Mouse (Mus musculus) kidney, adult 11 months (tissue): Measurements from ENCODE around the gene Cct8.
A peak's percentile ranks its signal among the peaks of the same experiment; 100 is the strongest.
"Not testable (repeated sequence)": the region's sequence is repeated elsewhere in the genome, so short reads cannot be mapped to it uniquely, and the experiment has no call there.

Experiments used
- DNase-seq: peaks from one replicate; pipeline ENCODE4 v3.0.0; 2022

Gene Cct8

DNA sequence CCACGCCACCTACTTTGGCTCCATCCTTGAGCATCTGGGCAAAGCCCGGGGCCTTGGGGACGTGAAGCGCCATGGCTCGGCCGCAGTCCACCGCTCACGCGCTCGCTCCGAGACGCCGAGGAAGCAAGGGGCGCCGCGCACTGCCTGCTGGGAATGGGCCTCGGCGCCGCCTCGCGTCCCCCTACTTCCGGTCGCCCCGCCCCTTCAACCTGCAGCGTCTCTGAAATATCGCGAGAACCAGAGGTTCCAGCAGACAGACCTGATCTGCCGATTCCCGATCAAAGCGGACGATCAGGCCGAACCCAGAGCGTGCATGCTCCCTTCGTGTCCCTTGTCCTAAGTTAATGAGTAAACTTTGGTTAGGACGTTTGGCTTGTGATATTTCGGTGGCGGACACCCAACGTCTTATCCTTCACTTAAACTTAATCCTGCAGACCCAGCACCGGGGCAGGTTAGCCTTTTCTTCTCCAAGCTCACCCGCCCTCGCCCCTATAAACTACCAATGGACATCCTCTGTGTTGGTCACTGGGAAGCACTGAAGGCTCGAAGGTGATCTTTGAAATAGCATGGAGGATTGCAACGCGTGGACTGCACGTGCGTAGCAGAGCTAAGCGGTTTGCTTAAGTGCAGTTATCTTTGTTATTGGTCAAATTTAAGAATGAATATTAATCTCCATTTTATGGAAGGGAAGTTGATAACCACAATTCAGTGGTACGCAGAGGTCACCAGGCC is at the start of gene Cct8:
Cct8 (minus strand) TSS at position 158 of the 732 bp plus-strand sequence.
- DNase-seq = peak; percentile 97

DNA sequence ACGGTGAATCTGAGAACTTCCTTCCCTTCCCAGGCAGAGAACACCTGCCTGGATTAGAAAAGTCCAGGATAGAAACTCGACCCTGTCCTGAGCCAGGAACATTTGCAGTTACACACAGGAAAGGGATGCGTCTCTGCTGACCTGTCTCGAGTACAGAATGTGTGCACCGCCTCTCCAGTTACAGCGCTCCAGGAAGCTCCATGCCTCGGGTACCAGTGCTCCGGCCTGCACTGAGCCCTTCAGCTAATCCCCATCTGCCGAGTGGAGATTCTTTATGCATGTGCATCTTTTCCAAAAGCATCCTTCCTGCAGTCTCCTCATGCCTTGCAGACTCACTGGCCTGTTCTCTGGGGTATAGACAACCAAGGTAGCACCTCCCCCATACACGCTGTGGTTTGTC is 33.1 kb upstream of the Cct8 start:
- no peak for DNase-seq

DNA sequence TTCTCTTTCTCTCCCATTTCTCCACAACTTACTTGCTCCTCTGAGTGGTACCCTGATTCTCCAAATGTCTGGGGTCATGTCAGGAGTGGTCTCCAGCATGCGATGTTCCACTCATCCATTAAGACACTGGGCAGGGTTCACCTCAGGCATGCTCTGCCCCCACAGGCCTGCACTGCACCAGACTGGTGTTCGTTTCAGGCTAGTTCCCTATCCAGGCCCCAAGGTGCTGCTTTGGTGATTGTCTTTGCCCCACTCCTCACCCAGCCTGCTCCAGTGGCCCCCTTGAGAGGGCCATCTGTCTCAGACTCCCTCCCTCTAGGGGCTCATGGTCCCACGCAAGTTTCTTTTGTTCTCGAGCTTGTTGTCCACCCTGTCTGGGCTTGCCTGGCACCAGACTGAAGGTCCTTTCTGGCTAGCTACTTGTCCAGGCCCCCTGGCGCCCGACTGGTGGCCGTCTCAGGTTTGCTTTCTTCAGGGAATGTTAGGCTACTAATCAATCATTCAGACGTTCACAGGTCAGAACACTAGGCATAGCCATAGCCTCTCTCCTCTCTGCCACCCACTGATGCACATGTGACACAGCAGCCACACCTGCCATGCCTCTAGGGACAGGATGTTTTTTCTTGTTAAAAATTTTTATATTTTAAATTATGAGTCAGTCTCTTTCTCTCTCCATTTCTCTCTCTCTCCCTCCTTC is 32.0 kb upstream of the Cct8 start:
- no peak for DNase-seq

GRCm38 (mm10) chr16:87524228-87524627 is 28.6 kb upstream of the Cct8 start:
- DNase-seq = no peak

- no peak for DNase-seq
Observed at GRCm38 (mm10) chr16:87512331-87512730, 16.7 kb upstream of the Cct8 start.

- no peak for DNase-seq
Observed at GRCm38 (mm10) chr16:87511706-87512105, 16.0 kb upstream of the Cct8 start.

DNA sequence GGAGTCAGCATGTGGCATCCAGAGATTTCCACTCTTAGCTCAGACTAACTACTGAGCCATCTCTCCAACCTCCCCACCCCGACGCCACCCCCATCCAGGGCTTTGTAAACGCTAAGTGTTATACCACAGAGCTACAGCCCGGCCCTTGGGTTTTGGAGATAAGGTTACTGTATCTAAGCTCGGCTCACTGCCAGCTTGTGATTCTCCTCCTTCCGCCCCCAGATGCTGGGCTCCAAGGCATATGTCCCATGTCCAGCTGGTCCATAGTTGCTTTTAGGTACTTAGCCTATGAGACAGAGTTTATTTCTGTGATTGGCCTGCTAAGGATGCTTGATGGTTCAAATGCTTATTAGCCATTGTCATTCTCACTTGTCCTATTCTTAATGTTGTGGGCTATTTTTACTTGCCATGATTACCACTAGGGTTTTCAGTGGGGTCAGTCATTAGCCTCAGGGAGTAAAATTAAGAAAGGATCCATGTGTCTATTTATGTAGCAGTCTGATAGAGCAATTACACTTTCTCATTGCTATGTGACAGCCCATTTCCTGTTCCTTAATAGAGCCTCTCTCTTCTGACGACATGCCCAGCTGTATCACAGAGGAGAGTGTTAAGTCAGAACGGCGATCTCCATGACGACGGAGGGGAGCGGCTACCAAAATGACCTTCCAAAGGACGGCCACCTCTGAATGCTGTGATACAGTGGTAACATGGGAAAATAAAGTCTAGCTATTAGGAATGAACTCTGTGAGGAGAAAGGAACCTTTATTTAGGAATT is 5.8 kb upstream of the Cct8 start:
- DNase-seq = no peak

DNA sequence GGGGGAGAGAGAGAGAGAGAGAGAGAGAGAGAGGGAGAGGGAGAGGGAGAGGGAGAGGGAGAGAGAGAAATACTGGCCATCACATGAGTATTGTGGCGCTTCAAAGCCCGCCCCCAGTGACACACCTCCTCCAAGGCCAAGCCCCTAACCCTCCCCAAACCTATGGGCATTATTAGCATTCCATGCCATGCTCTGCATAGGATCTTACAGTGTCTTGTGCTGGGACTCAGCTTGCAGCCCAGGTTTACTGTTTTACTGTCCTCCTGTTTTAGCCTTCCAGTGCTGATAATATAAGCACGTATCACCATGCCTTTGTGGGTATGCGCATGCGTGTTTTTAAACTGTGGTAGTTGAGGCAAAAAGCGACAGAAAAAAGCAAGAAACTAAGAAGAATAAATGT is 3.9 kb upstream of the Cct8 start:
- no peak for DNase-seq

DNA sequence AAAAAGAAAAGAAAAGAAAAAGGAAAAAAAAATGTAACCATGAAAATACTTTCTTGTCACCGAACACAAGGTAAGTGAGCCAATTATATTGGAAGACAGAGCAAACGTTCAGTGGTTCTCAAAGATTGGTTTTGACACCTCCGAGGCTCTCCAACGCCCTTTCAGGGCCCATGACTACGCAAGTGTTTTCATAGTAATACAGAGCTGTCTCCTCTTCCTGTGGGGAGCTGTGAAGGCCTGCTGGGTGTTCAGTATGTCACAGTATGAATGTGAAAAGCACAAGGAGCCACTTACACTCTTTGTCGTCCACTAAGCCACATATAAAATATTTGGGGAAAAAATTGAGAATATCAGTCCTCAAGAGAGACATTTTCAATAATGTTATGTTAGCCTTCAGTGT is 1.5 kb upstream of the Cct8 start:
- DNase-seq = no peak

DNA sequence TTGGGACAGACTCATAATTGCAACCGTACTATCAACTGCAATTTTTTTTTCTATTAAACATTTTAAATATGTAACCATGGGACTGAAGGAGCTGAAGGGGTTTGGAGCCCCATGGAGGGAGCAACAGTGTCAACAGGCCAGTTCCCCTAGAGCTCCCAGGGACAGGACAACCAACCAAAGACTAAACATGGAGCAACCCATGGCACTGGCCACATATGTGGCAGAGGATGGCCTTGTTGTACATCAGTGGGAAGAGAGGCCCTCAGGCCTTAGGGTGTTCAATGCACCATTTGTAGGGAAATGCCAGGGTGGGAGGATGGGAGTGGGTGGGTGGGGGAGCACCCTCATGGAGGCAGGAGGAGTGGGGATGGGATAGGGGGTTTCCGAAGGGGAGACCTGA is 1.1 kb upstream of the Cct8 start:
- no peak for DNase-seq

DNA sequence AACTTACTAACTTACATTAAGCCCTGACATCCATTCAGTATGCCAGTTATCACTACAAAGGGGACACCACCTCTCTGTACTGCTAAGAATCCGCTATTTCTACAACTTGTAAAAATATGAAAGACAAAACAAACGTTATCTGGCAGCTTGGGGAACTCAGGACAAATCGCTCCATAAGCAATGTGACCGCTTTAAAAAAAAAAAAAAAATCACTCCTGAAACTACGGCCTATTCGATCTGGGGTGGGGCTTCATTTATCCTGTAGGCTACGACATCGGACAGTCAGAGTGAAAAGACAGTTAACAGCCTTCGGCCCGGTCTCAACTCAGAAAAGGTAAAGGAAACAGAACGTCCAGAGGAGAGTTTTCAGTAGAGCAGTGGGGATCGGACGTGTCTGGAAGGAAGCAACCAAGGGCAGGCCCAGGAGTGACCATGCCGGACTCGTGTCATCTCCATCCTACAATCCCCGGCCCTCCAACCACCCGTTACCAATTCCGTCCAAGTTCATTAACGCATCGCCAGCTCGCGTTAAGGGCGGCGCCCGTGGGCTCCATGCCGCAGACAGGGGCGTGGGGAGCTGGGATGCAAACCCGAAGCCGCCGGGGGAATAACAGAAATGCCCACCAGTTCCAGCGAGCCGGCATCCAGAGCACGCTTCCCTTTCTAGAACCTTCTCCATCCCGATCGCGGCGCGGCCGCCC is 568 bp downstream of the Cct8 start:
- no peak for DNase-seq

DNA sequence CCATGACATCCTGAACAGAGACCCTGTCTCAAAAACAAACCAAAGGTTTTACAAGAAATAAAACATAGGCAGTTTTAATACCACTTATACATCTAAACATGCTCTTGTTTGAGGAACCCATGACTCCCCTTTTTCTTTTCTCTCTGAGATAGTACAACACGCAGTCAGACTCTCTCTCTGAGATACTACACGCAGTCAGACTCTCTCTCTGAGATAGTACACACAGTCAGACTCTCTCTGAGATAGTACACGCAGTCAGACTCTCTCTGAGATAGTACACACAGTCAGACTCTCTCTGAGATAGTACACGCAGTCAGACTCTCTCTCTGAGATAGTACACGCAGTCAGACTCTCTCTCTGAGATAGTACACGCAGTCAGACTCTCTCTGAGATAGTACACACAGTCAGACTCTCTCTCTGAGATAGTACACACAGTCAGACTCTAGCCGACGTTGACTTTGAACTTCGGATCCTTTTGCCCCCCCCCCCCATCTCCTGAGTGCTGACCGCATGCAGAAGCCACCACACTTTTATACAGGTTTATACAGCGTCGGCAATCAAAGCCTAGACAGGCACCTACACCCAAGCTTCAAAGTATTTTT is 3.4 kb downstream of the Cct8 start:
- DNase-seq = not testable (repeated sequence)

- DNase-seq = no peak
Observed at GRCm38 (mm10) chr16:87488605-87489004, 7.1 kb downstream of the Cct8 start.

DNA sequence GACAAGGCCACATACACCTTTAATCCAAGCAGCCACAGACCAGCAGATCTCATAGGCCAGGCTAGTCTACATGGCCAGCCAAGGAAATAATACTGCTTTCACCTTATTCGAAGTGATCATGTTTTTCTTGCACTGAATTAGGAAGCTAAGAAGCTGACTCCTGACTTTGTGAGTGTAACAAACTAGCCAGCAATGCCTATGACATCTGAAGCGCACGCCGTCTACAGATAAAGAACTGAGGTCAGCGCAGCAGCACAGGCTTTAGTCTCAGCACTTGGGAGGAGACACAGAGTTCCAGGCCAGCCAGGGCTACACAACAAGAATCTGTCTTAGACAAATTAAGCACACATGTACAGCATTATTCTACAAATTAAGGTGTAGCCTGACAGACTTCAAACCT is 8.9 kb downstream of the Cct8 start:
- no peak for DNase-seq

DNA sequence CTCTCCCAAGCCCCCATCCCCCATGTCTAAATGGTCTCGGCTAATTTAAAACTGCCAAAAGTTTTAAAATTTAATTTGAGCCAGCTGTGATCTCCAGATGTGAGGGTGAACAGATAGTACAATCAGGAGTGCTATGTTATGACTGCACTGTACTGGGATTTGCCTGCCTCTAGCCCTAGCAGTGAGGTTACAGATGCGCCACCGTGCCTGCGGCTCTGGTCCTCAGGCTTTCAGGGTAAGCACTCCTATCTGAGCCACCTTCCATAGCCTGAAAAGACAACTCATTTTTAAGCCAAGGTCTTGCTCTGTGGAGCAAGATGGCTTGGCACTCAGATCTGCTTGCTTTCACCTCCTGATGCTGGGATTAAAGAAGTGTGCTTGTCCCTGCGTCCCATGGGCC is 11.3 kb downstream of the Cct8 start:
- DNase-seq = no peak

GRCm38 (mm10) chr16:87470579-87470978 is 25.1 kb downstream of the Cct8 start:
- no peak for DNase-seq

- DNase-seq = no peak
Observed at GRCm38 (mm10) chr16:87458752-87459151, 36.9 kb downstream of the Cct8 start.

GRCm38 (mm10) chr16:87455180-87455611 is 40.5 kb downstream of the Cct8 start:
- DNase-seq = peak; percentile 30

- DNase-seq = peak; percentile 87
Observed at GRCm38 (mm10) chr16:87454419-87455179, 41.1 kb downstream of the Cct8 start, which contains the start of gene Usp16. Gene Usp16 (plus strand): TSS chr16:87454703.

DNA sequence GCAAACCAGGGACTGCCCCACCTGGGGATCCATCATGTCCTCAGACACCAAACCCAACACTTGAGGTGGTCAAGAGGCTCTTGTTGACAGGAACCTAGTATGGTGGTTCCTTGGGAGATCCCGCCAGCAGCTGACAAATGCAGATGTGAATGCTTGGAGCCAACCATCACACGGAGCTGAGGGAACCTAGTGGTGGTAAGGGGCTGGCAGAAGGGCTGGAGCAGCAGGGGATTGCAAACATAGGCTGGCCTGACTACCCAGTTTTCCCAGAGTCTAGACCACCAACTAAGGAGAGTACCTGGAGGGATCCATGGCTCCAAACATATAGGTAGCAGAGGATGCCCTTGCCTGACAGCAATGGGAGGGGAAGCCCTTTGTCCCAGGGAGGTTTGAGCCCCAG is 42.4 kb downstream of the Cct8 start:
- no peak for DNase-seq

DNA sequence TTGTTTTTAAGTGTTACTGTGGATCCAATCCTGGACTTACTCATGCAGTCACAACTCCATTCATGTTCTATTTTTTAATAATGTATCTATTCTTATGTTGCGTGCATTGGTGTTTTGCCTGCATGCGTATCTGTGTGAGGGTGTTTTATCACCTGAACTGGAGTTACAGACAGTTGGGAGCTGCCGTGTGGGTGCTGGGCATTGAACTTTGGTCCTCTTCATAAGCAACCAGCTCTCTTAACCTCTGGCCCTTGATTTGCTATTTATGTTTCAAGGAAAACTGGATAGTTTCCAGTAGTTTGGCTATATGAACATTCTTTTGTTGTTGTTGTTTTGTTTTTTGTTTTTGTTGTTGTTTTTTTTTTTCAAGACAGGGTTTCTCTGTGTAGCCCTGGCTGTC is 50.1 kb downstream of the Cct8 start:
- no peak for DNase-seq

DNA sequence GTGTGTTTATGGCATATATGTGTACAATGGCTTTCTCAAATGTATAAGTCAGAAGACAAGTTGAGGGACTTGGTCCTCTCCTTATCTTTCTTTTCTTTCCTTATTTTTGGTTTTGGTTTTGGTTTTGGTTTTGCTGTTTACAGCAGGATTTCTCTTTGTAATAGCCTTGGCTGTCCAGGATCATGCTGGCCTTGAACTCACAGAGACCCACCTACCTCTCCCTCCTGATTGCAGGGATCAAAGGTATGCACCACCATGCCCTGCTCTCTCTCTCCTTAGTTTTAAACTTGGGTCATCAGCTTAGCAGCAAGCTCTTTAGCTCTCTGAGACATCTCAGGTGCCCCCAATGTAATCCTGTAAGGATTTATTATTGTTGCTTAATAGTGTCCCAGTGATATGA is 50.6 kb downstream of the Cct8 start:
- no peak for DNase-seq
